Mouse (Mus musculus): ENCODE results near the gene Cmbl. TPM values are rescaled to one million over a fixed set of nuclear protein-coding genes. Genes with fewer than 3 reads are reported as not detected.

Cmbl gene
- polyA plus RNA-seq, 1 experiment from 2014 or later, result 90.2 TPM

- peaks cover 12% of the 10 kb centered on the region; the same call in 1 of the 2 replicates for H3K4me1 ChIP-seq (replicated peaks; ENCODE audit: control insufficient read depth, insufficient read depth, low read length)
- ATAC-seq, result no peak
- no peak overlapping the region for H3K9ac ChIP-seq (ENCODE audit: low read depth, low read length)
- TF ChIP-seq CTCF (IDR thresholded peaks at IDR 0.05; ENCODE audit: low read depth), result no peak
- no peaks in the 10 kb centered on the region for H3K27me3 ChIP-seq (replicated peaks; ENCODE audit: control insufficient read depth, insufficient read depth, low read length)
- no peak overlapping the region for H3K4me3 ChIP-seq (ENCODE audit: low read depth, low read length)
- H3K4me2 ChIP-seq (replicated peaks; ENCODE audit: low read depth), result peak overlapping the region; percentile 96; the same call in 1 of the 2 replicates
- no peak overlapping the region for H3K27ac ChIP-seq (ENCODE audit: low read depth, low read length)
- H3K9me3 ChIP-seq (ENCODE audit: control insufficient read depth), result no peaks in the 10 kb centered on the region
- WGBS, result 89% methylated on average over 13 of the region's 13 CpGs
- no peaks in the 10 kb centered on the region for H3K36me3 ChIP-seq (ENCODE audit: control insufficient read depth, insufficient read depth)
Observed at GRCm38 (mm10) chr15:31603113-31603512, 37.9 kb downstream of the Cmbl start.

GRCm38 (mm10) chr15:31606821-31607220 is 41.6 kb downstream of the Cmbl start:
- 32% methylated on average over 6 of the region's 6 CpGs for WGBS

GRCm38 (mm10) chr15:31611027-31611426 is 45.8 kb downstream of the Cmbl start:
- WGBS, result 81% methylated on average over 3 of the region's 3 CpGs

More at GRCm38 (mm10) chr15:31606821-31607220, 41.6 kb downstream of the Cmbl start:
- ATAC-seq, result no peak
- no peak for TF ChIP-seq CTCF (IDR thresholded peaks at IDR 0.05; ENCODE audit: low read depth)
- Histone ChIP-seq H3K4me3 (ENCODE audit: low read depth, low read length) (no peak overlapping the region), H3K4me2 (replicated peaks; ENCODE audit: low read depth) (peak overlapping the region; percentile 27; the same call in 1 of the 2 replicates), H3K9ac (ENCODE audit: low read depth, low read length) (no peak overlapping the region), H3K27me3 (replicated peaks; ENCODE audit: control insufficient read depth, insufficient read depth, low read length) (no peaks in the 10 kb centered on the region), H3K36me3 (ENCODE audit: control insufficient read depth, insufficient read depth) (no peaks in the 10 kb centered on the region; the same call in 1 of the 2 replicates), H3K4me1 (replicated peaks; ENCODE audit: control insufficient read depth, insufficient read depth, low read length) (0 out of 2 replicates have a peak, but pooled peaks cover 3% of the 10 kb centered on the region), H3K9me3 (ENCODE audit: control insufficient read depth) (no peaks in the 10 kb centered on the region), H3K27ac (ENCODE audit: low read depth, low read length) (no peak overlapping the region)

GRCm38 (mm10) chr15:31611976-31612375 is 46.8 kb downstream of the Cmbl start:
- no peak for TF ChIP-seq CTCF (IDR thresholded peaks at IDR 0.05; ENCODE audit: low read depth)
- Histone ChIP-seq H3K4me1 (replicated peaks; ENCODE audit: control insufficient read depth, insufficient read depth, low read length) (no peaks in the 10 kb centered on the region), H3K4me3 (ENCODE audit: low read depth, low read length) (no peak overlapping the region), H3K27ac (ENCODE audit: low read depth, low read length) (no peak overlapping the region), H3K36me3 (ENCODE audit: control insufficient read depth, insufficient read depth) (peaks cover 17% of the 10 kb centered on the region; the same call in 1 of the 2 replicates), H3K27me3 (replicated peaks; ENCODE audit: control insufficient read depth, insufficient read depth, low read length) (no peaks in the 10 kb centered on the region), H3K4me2 (replicated peaks; ENCODE audit: low read depth) (no peak overlapping the region), H3K9me3 (ENCODE audit: control insufficient read depth) (no peaks in the 10 kb centered on the region), H3K9ac (ENCODE audit: low read depth, low read length) (no peak overlapping the region)
- ATAC-seq, result no peak
- 96% methylated on average over 4 of the region's 4 CpGs for WGBS

More at GRCm38 (mm10) chr15:31611027-31611426, 45.8 kb downstream of the Cmbl start:
- ATAC-seq, result no peak
- no peak overlapping the region for H3K9ac ChIP-seq (ENCODE audit: low read depth, low read length)
- H3K4me2 ChIP-seq (replicated peaks; ENCODE audit: low read depth), result no peak overlapping the region
- H3K4me1 ChIP-seq (replicated peaks; ENCODE audit: control insufficient read depth, insufficient read depth, low read length), result no peaks in the 10 kb centered on the region
- peak; percentile 71 for TF ChIP-seq CTCF (IDR thresholded peaks at IDR 0.05; ENCODE audit: low read depth)
- no peaks in the 10 kb centered on the region for H3K27me3 ChIP-seq (replicated peaks; ENCODE audit: control insufficient read depth, insufficient read depth, low read length)
- peaks cover 13% of the 10 kb centered on the region; the same call in 1 of the 2 replicates for H3K36me3 ChIP-seq (ENCODE audit: control insufficient read depth, insufficient read depth)
- no peaks in the 10 kb centered on the region for H3K9me3 ChIP-seq (ENCODE audit: control insufficient read depth)
- no peak overlapping the region for H3K27ac ChIP-seq (ENCODE audit: low read depth, low read length)
- H3K4me3 ChIP-seq (ENCODE audit: low read depth, low read length), result no peak overlapping the region

GRCm38 (mm10) chr15:31613826-31614453 is 48.8 kb downstream of the Cmbl start:
- Histone ChIP-seq H3K27me3 (replicated peaks; ENCODE audit: control insufficient read depth, insufficient read depth, low read length) (no peaks in the 10 kb centered on the region), H3K36me3 (ENCODE audit: control insufficient read depth, insufficient read depth) (peaks cover 25% of the 10 kb centered on the region; the same call in 1 of the 2 replicates), H3K9me3 (ENCODE audit: control insufficient read depth) (no peaks in the 10 kb centered on the region), H3K4me1 (replicated peaks; ENCODE audit: control insufficient read depth, insufficient read depth, low read length) (no peaks in the 10 kb centered on the region), H3K27ac (ENCODE audit: low read depth, low read length) (no peak overlapping the region), H3K4me2 (replicated peaks; ENCODE audit: low read depth) (no peak overlapping the region), H3K4me3 (ENCODE audit: low read depth, low read length) (no peak overlapping the region), H3K9ac (ENCODE audit: low read depth, low read length) (no peak overlapping the region)
- TF ChIP-seq CTCF (IDR thresholded peaks at IDR 0.05; ENCODE audit: low read depth), result no peak
- ATAC-seq, result no peak
- WGBS, result 87% methylated on average over 6 of the region's 6 CpGs

GRCm38 (mm10) chr15:31614666-31615065 is 49.5 kb downstream of the Cmbl start:
- no peaks in the 10 kb centered on the region for H3K4me1 ChIP-seq (replicated peaks; ENCODE audit: control insufficient read depth, insufficient read depth, low read length)
- H3K27ac ChIP-seq (ENCODE audit: low read depth, low read length), result no peak overlapping the region
- WGBS, result 85% methylated on average over 2 of the region's 2 CpGs
- TF ChIP-seq CTCF (IDR thresholded peaks at IDR 0.05; ENCODE audit: low read depth), result no peak
- H3K4me3 ChIP-seq (ENCODE audit: low read depth, low read length), result no peak overlapping the region
- no peak overlapping the region for H3K9ac ChIP-seq (ENCODE audit: low read depth, low read length)
- no peaks in the 10 kb centered on the region for H3K9me3 ChIP-seq (ENCODE audit: control insufficient read depth)
- H3K27me3 ChIP-seq (replicated peaks; ENCODE audit: control insufficient read depth, insufficient read depth, low read length), result no peaks in the 10 kb centered on the region
- no peak for ATAC-seq
- no peak overlapping the region for H3K4me2 ChIP-seq (replicated peaks; ENCODE audit: low read depth)
- peaks cover 29% of the 10 kb centered on the region; the same call in 1 of the 2 replicates for H3K36me3 ChIP-seq (ENCODE audit: control insufficient read depth, insufficient read depth)
